Mouse (Mus musculus): ENCODE measurements around the gene Ermap.

The Ermap gene

DNA sequence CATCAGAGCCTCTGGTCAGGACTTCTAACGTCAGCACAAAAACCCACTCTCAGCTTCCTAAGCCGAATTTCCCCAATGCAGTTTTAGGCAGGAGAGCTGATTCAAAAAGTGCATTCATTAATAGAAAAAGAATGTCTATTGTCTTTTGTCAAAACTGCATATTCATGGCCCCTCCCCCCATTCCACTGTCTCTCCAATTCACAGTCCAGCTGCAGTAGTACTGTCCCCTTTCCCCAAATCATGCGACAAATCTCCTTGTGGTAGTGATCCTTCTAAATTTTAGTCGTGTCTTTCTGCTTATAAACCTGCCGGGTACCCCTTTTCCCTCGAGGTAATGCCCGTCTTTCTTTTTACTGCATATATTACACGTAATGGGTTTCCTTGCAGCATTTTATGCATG, 51.0 kb downstream of the Ermap start:
- 59% methylated on average over 8 of the region's 8 CpGs for WGBS

- 32% methylated on average over 18 of the region's 18 CpGs for WGBS
Observed at GRCm38 (mm10) chr4:119138171-119138570, 51.6 kb downstream of the Ermap start.

GRCm38 (mm10) chr4:119137313-119137712, 52.5 kb downstream of the Ermap start:
- WGBS, result 77% methylated on average over 8 of the region's 8 CpGs

GRCm38 (mm10) chr4:119133860-119134259, 56.0 kb downstream of the Ermap start:
- 87% methylated on average over 13 of the region's 13 CpGs for WGBS

DNA sequence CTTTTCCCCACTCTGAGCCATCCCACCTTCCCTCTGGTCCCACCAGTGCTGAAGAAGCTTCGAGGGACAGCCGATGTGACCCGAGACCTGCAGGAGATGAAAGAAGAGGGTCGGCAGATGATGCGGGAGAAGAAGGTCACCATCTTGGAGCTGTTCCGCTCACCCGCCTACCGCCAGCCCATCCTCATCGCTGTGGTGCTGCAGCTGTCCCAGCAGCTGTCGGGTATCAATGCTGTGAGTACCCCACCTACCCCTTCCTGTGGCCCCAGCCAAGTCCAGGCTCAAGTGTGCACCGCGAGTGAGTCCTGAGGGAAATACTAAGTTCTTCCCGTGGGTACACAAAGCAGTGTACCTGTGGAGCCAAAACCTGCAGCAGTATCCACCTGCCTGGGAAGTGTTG, 56.5 kb downstream of the Ermap start:
- WGBS, result 89% methylated on average over 13 of the region's 13 CpGs

GRCm38 (mm10) chr4:119131189-119131910, 58.5 kb downstream of the Ermap start:
- 78% methylated on average over 8 of the region's 8 CpGs for WGBS

DNA sequence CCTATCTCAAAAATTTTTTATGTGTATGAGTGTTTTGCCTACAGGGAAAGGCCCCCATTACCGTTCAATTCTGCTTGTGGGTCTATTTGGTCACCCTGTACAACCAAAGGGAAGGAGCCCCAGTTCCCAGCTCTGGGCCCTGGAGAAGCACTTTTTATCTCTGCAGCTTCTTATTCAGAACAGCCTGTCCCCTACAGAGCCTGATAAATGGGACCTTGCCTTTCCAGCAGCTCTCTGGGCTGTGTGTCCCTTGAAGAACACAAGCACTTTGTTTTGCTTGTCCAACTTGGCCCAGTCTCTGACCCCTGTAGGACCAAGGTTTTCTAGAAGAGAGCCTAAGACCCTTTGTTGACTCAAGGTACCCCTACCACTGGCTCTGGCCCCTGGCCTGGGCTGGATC, 60.7 kb downstream of the Ermap start:
- WGBS, result 53% methylated on average over 1 of the region's 1 CpGs

DNA sequence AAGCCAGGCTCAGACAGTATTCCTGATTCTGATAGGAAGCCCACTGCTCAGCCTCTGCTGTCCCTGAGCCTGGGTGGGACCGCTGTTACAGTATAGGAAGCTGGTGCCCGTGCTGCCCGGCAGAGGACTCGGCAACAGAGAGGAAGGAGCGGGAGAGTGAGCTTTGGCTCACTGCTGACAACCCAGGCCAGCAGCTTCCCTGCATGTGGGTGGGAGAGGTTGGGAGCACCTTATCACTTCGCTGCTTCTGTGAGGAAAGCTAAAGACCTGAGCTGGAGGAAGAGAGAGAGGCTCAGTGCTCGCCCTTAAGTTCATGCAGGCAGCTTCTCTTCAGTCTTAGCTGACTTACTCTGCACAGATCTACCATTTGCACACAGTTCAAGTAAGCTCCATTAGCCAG, 61.3 kb downstream of the Ermap start:
- WGBS, result 71% methylated on average over 7 of the region's 7 CpGs

DNA sequence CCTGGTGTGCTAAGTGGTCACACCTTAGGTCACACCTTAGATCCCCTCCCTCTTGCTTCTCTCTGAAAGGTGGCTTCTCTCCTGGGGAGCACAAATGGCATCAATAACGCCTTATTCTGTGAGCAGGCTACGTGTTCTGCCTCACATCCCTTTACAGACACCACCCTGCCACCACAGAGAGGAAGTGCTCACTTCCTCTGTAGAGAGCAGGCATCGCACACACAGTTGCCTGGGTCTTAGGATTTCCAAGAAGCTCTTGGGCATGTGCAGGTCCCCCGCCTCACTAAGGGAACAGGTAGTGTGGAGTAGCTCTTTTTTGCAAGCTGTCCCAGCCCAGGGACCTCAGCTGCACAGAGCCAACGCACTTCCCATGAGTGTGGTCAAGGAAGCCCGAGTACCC, 62.6 kb downstream of the Ermap start:
- 75% methylated on average over 6 of the region's 6 CpGs for WGBS

DNA sequence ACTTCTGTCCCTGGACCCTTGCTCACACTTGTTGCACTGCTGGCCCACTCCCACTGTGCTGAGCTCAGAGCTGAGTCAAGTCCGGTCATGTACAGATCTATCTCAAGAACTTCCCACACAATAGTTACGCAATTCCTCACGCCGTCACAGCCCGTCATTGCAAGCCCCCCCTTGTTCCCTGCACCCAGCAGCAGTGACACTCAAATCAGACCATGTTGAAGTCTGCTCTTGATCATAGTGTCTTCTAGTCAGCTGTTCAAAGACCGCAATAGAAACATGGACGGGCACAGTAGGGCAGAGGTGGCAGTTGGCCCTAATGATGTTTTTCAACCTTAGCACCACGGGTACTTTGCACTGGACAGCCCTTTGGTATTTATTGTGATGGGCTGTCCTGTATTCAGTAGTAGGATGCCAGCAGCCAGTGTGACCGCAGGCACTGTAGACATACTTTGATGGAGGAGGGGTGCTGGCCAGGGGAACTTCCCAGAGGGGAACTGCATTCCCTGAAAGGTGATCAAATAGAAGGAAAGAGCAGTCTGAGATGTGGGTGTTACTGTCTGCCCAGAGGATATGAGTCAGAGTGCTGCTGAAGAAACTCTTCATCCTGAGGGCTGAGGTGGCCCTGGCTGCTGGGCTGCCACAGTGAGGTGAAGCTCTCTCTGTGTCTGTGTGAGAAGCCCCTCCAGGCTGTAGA, 64.1 kb downstream of the Ermap start:
- WGBS, result 54% methylated on average over 9 of the region's 9 CpGs
